Mouse (Mus musculus) olfactory bulb, adult 2 months (tissue): Measurements from ENCODE around the gene Klhl3. TPM values are rescaled to one million over a fixed set of nuclear protein-coding genes. Genes with fewer than 3 reads are reported as not detected.

Experiments
- H3K27ac ChIP-seq: fragments of 200-500 bp; 2 replicates; pipeline ENCODE4 v1.5.1; 2012; ENCODE audit warnings: low read depth, low read length; ENCODE audit not compliant: insufficient read depth
- H3K4me1 ChIP-seq: fragments of 200-500 bp; 2 replicates; pipeline ENCODE4 v1.6.1; 2012; ENCODE audit warnings: low read length; ENCODE audit not compliant: control insufficient read depth, insufficient read depth
- H3K4me3 ChIP-seq: fragments of 200-500 bp; 2 replicates; pipeline ENCODE4 v1.5.1; 2012; ENCODE audit warnings: mild to moderate bottlenecking, low read depth, low read length, moderate library complexity; ENCODE audit not compliant: insufficient read depth
- CTCF ChIP-seq: fragments of 200-500 bp; IDR thresholded peaks from 2 replicates; pipeline ENCODE4 v1.5.1; 2012; ENCODE audit warnings: low read depth, mild to moderate bottlenecking, low read length, moderate library complexity; ENCODE audit not compliant: insufficient read depth
- POLR2A ChIP-seq: fragments of 200-500 bp; IDR thresholded peaks from 2 replicates; pipeline ENCODE4 v1.6.1; 2012; ENCODE audit warnings: mild to moderate bottlenecking, low read depth, low read length, moderate library complexity; ENCODE audit not compliant: insufficient read depth
- whole genome bisulfite sequencing: fragments of 180-500 bp; shearing (Covaris S2); methylation state at CpG from one replicate; pipeline ENCODE4 v1.1.7; 2018; 5-methylcytosine and 5-hydroxymethylcytosine counted together
- polyA plus RNA-seq: library from polyadenylated mRNA; stranded (reverse); fragments of >200 nt; gene quantifications from 2 replicates; pipeline ENCODE4 v1.2.4, GENCODE M21; 2012; ENCODE audit warnings: low replicate concordance; ENCODE audit not compliant: missing spikeins, insufficient read depth, insufficient read length

Gene Klhl3
- polyA plus RNA-seq, 1 experiment = not detected

GRCm38 (mm10) chr13:58073254-58073882 is 40.0 kb downstream of the Klhl3 start:
- 44% methylated on average over 12 of the region's 12 CpGs for WGBS
- Histone ChIP-seq H3K4me3 (no peak overlapping the region), H3K27ac (peak overlapping the region; percentile 2; the same call in 1 of the 2 replicates), H3K4me1 (peaks cover 20% of the 10 kb centered on the region)
- no peak for TF ChIP-seq POLR2A
- TF ChIP-seq CTCF = no peak

GRCm38 (mm10) chr13:58071209-58071608 is 42.2 kb downstream of the Klhl3 start:
- Histone ChIP-seq H3K4me3 (no peak overlapping the region), H3K27ac (no peak overlapping the region), H3K4me1 (peaks cover 35% of the 10 kb centered on the region)
- TF ChIP-seq POLR2A (no peak), CTCF (no peak)
- 86% methylated on average over 21 of the region's 21 CpGs for WGBS

- Histone ChIP-seq H3K4me1 (peaks cover 42% of the 10 kb centered on the region), H3K4me3 (no peak overlapping the region), H3K27ac (no peak overlapping the region)
- TF ChIP-seq CTCF (no peak), POLR2A (no peak)
- WGBS = 93% methylated on average over 12 of the region's 12 CpGs
These were observed 42.9 kb downstream of the Klhl3 start for GRCm38 (mm10) chr13:58070504-58070903.

- Histone ChIP-seq H3K4me3 (no peak overlapping the region), H3K4me1 (peaks cover 37% of the 10 kb centered on the region), H3K27ac (no peak overlapping the region)
- 95% methylated on average over 15 of the region's 15 CpGs for WGBS
- TF ChIP-seq CTCF (no peak), POLR2A (no peak)
These were observed 44.8 kb downstream of the Klhl3 start for GRCm38 (mm10) chr13:58068421-58069209.

GRCm38 (mm10) chr13:58067540-58068103 is 45.8 kb downstream of the Klhl3 start:
- no peak overlapping the region for H3K4me3 ChIP-seq
- H3K4me1 ChIP-seq = peaks cover 29% of the 10 kb centered on the region
- WGBS = 57% methylated on average over 17 of the region's 17 CpGs
- H3K27ac ChIP-seq = no peak overlapping the region
- no peak for TF ChIP-seq CTCF
- TF ChIP-seq POLR2A = no peak

GRCm38 (mm10) chr13:58066496-58067389 is 46.6 kb downstream of the Klhl3 start:
- H3K4me3 ChIP-seq = no peak overlapping the region
- 69% methylated on average over 14 of the region's 14 CpGs for WGBS
- H3K4me1 ChIP-seq = peaks cover 29% of the 10 kb centered on the region
- TF ChIP-seq POLR2A (no peak), CTCF (no peak)
- H3K27ac ChIP-seq = 0 out of 2 replicates have a peak overlapping the region, but pooled peaks have one; percentile 0

GRCm38 (mm10) chr13:58066081-58066495 is 47.3 kb downstream of the Klhl3 start:
- 89% methylated on average over 13 of the region's 13 CpGs for WGBS
- H3K4me1 ChIP-seq = peaks cover 29% of the 10 kb centered on the region
- TF ChIP-seq CTCF (no peak), POLR2A (no peak)
- no peak overlapping the region for H3K27ac ChIP-seq
- no peak overlapping the region for H3K4me3 ChIP-seq

GRCm38 (mm10) chr13:58065316-58065715 is 48.1 kb downstream of the Klhl3 start:
- Histone ChIP-seq H3K4me1 (peaks cover 29% of the 10 kb centered on the region), H3K27ac (no peak overlapping the region), H3K4me3 (no peak overlapping the region)
- whole genome bisulfite sequencing = 54% methylated on average over 5 of the region's 5 CpGs
- TF ChIP-seq POLR2A (no peak), CTCF (no peak)
